10 mouse cellular contexts compared by ENCODE assay signal in the genomic region with DNA sequence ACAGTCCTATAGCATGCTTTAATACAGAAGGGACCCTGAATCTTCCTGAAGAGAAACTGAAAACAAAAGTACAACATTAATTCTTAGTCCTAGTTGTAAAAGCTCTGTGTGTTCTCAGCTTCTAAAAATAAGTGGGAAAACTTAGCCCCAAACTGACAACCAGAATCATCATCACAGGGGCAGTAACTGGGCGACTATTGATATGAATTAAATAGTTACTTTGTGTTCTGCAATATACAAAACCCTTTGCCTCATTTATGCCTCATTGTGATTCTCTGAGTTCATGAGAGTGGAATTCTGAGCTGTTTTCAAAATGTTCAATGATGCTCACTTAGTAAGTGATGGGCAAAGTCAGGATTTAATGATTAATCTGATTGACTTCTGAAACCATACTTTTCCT.
"Had no signal": no experiment of that assay in that cellular context is flagged by ENCODE, and none has a peak within 500 bp of the region (broad histone marks: within the 10 kb centered on the region; RNA-seq: fewer than 3 reads in every experiment).

No protein-coding gene starts in this region.

- DNase-seq: right cerebral cortex, adult 18-20 months; right cerebral cortex, postnatal 14 days; right cerebral cortex, postnatal 25 days; right cerebral cortex, postnatal 4 days; spleen, adult 18-20 months; thymus, adult 18-20 months; thymus, adult 2 months; thymus, postnatal 25 days; thymus, postnatal 36 days; thymus, postnatal 4 days had no signal
